Mouse (Mus musculus): Measurements from ENCODE around the gene Srd5a1. TPM values are rescaled to one million over a fixed set of nuclear protein-coding genes. Genes with fewer than 3 reads are reported as not detected.

Gene Srd5a1
- polyA plus RNA-seq, 1 experiment from 2014 or later: 28.7 TPM

DNA sequence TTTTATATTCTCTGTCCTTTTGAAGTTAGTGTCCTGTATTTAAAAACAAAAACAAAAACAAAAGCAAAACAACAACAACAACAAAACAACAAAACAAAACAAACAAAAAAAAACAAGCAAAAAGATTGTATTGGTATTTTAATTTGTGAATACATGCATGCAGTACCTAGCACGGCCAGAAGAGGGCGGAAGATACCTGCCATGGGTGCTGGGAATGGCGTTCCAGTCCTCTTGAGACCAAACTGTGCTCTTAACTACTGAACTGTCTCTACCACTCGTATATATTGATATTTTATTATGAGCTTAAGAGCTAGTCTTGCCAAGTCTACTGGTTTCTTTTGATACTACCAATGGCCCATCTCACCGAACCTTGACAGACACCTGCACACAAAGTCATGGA is 58.2 kb downstream of the Srd5a1 start:
- 24% methylated on average over 5 of the region's 5 CpGs for WGBS
- peak; percentile 93 for TF ChIP-seq CTCF (IDR thresholded peaks at IDR 0.05; ENCODE audit: low read depth)

DNA sequence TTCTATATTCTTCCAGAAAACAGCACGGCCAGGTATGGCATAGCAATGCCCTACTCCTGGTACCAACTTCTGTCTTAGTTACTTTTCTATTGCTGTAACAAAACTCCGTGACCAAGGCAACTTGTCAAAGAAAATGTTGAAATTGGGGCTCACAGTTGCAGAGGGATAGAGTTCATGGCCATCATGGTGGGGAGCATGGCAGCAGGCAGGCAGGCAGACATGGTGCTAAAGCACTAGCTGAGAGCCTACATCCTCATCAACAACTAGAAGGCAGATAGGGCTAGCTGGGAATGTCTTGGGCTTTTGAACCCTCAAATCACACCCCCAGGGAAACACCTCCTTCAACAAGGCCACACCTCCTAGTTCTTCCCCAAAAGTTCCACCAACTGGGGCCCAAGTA is 60.4 kb downstream of the Srd5a1 start:
- Histone ChIP-seq H3K36me3 (ENCODE audit: insufficient read depth, low read length) (no peaks in the 10 kb centered on the region), H3K4me2 (ENCODE audit: low read length) (no peak overlapping the region), H3K9ac (ENCODE audit: low read depth, low read length) (no peak overlapping the region), H3K27ac (no peak overlapping the region), H3K4me3 (replicated peaks; ENCODE audit: low read depth, low read length) (no peak overlapping the region), H3K4me1 (replicated peaks; ENCODE audit: insufficient read depth, low read length) (no peaks in the 10 kb centered on the region), H3K27me3 (ENCODE audit: insufficient read depth, low read length) (no peaks in the 10 kb centered on the region), H3K9me3 (replicated peaks; ENCODE audit: low read length) (no peaks in the 10 kb centered on the region)
- no peak for ATAC-seq (replicated peaks; ENCODE audit: low FRiP score, low read depth)
- WGBS: 84% methylated on average over 2 of the region's 2 CpGs
- no peak for DNase-seq (ENCODE audit: low spot score)
- TF ChIP-seq CTCF (IDR thresholded peaks at IDR 0.05; ENCODE audit: low read depth): no peak

More for the DNA sequence above, 58.2 kb downstream of the Srd5a1 start:
- no peak overlapping the region for H3K4me3 ChIP-seq (replicated peaks; ENCODE audit: low read depth, low read length)
- peak; percentile 59 for DNase-seq (ENCODE audit: low spot score)
- no peak overlapping the region for H3K4me2 ChIP-seq (ENCODE audit: low read length)
- H3K4me1 ChIP-seq (replicated peaks; ENCODE audit: insufficient read depth, low read length): no peaks in the 10 kb centered on the region
- no peak overlapping the region for H3K27ac ChIP-seq
- ATAC-seq (replicated peaks; ENCODE audit: low FRiP score, low read depth): no peak
- H3K9ac ChIP-seq (ENCODE audit: low read depth, low read length): no peak overlapping the region
- no peaks in the 10 kb centered on the region for H3K9me3 ChIP-seq (replicated peaks; ENCODE audit: low read length)
- H3K27me3 ChIP-seq (ENCODE audit: insufficient read depth, low read length): no peaks in the 10 kb centered on the region
- no peaks in the 10 kb centered on the region for H3K36me3 ChIP-seq (ENCODE audit: insufficient read depth, low read length)

DNA sequence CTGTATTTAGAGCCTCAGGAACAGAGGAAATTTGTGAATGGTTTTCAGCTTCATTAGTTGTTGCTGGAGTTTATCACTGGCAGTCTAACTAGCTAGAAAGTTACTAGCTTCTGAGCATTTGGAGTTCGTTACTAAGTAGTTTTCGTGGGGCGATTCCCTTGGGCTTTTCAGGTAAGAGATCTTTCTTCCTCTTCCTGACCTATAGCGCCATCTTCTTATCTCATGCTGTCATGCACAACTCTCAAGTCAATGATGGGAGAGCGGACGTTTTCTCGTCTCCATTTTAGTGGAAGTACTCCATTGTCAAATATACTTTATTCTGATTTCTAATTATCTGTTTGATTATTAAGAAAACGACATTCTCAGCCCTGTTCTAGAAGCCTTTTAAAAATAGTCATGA is 61.3 kb downstream of the Srd5a1 start:
- H3K4me2 ChIP-seq (ENCODE audit: low read length): no peak overlapping the region
- WGBS: 50% methylated on average over 8 of the region's 8 CpGs

DNA sequence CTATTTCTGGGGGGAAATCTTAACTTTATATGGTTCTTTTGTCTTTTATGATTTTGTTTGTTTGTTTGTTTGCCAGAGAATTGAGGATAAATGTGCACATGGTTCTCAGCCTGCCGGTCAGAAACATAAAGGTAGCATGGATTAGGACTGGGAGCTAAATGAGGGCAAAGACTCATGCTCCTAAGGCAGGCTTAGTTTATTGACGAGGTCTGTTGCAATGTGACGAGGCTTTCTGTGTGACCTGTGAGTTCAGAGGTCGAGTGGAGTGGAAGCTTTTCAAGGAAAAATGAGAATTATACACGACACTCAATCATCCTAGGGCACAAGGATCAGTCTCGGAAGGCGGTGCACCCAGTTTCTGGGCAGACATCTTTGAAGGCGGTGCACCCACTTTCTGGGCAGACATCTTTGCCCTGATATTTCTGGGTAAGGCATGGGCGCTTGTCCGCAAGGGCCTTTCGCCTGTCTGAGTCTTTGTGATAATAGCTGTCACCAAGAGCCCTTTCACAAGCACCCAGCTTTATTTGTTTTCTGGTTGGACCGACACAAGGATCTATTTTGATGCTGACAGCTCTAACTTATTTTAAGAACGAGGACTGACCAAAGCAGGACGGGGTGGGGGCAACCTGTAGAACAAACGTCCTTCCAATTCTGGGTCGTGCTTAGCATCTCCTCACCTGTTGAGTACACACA is 63.6 kb downstream of the Srd5a1 start:
- DNase-seq (ENCODE audit: low spot score) (no peak), ATAC-seq (replicated peaks; ENCODE audit: low FRiP score, low read depth) (no peak)
- no peak overlapping the region for H3K4me3 ChIP-seq (replicated peaks; ENCODE audit: low read depth, low read length)
- 73% methylated on average over 16 of the region's 16 CpGs for WGBS
- H3K27ac ChIP-seq: no peak overlapping the region
- TF ChIP-seq CTCF (IDR thresholded peaks at IDR 0.05; ENCODE audit: low read depth): no peak
- H3K9me3 ChIP-seq (replicated peaks; ENCODE audit: low read length): no peaks in the 10 kb centered on the region
- no peak overlapping the region for H3K4me2 ChIP-seq (ENCODE audit: low read length)
- no peaks in the 10 kb centered on the region for H3K27me3 ChIP-seq (ENCODE audit: insufficient read depth, low read length)
- peaks cover 5% of the 10 kb centered on the region; the same call in 1 of the 2 replicates for H3K4me1 ChIP-seq (replicated peaks; ENCODE audit: insufficient read depth, low read length)
- no peaks in the 10 kb centered on the region for H3K36me3 ChIP-seq (ENCODE audit: insufficient read depth, low read length)
- no peak overlapping the region for H3K9ac ChIP-seq (ENCODE audit: low read depth, low read length)

More for the DNA sequence above, 61.3 kb downstream of the Srd5a1 start:
- DNase-seq (ENCODE audit: low spot score) (no peak), ATAC-seq (replicated peaks; ENCODE audit: low FRiP score, low read depth) (no peak)
- no peak overlapping the region for H3K4me3 ChIP-seq (replicated peaks; ENCODE audit: low read depth, low read length)
- H3K36me3 ChIP-seq (ENCODE audit: insufficient read depth, low read length): no peaks in the 10 kb centered on the region
- H3K4me1 ChIP-seq (replicated peaks; ENCODE audit: insufficient read depth, low read length): no peaks in the 10 kb centered on the region
- H3K9ac ChIP-seq (ENCODE audit: low read depth, low read length): no peak overlapping the region
- no peaks in the 10 kb centered on the region for H3K27me3 ChIP-seq (ENCODE audit: insufficient read depth, low read length)
- no peak overlapping the region for H3K27ac ChIP-seq
- no peaks in the 10 kb centered on the region for H3K9me3 ChIP-seq (replicated peaks; ENCODE audit: low read length)
- TF ChIP-seq CTCF (IDR thresholded peaks at IDR 0.05; ENCODE audit: low read depth): peak; percentile 30; the same call in 1 of the 2 replicates

DNA sequence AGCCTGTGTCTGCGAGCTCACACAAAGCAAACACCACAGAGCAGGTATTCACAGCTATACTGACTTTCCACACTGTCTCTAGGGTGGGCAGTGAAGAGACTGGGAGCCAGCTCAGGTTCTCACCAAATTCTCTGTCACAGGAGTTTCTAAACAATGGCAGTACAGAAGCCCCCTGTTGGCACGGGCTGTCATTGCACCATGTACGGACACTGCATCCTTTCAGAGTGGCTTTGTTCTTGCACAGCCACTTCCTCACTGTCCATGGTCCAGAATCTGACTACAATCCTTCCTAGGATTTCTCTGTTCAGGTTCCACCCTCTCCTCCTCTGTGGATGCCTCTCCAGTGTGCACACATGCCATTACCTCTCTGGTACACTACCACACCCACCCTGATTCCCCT is 66.2 kb downstream of the Srd5a1 start:
- H3K9ac ChIP-seq (ENCODE audit: low read depth, low read length): no peak overlapping the region
- ATAC-seq (replicated peaks; ENCODE audit: low FRiP score, low read depth) (no peak), DNase-seq (ENCODE audit: low spot score) (peak; percentile 70)
- no peaks in the 10 kb centered on the region for H3K9me3 ChIP-seq (replicated peaks; ENCODE audit: low read length)
- no peaks in the 10 kb centered on the region for H3K27me3 ChIP-seq (ENCODE audit: insufficient read depth, low read length)
- H3K27ac ChIP-seq: no peak overlapping the region
- peaks cover 20% of the 10 kb centered on the region for H3K4me1 ChIP-seq (replicated peaks; ENCODE audit: insufficient read depth, low read length)
- WGBS: 33% methylated on average over 3 of the region's 3 CpGs
- H3K36me3 ChIP-seq (ENCODE audit: insufficient read depth, low read length): no peaks in the 10 kb centered on the region
- no peak overlapping the region for H3K4me2 ChIP-seq (ENCODE audit: low read length)
- peak; percentile 66 for TF ChIP-seq CTCF (IDR thresholded peaks at IDR 0.05; ENCODE audit: low read depth)
- H3K4me3 ChIP-seq (replicated peaks; ENCODE audit: low read depth, low read length): no peak overlapping the region

DNA sequence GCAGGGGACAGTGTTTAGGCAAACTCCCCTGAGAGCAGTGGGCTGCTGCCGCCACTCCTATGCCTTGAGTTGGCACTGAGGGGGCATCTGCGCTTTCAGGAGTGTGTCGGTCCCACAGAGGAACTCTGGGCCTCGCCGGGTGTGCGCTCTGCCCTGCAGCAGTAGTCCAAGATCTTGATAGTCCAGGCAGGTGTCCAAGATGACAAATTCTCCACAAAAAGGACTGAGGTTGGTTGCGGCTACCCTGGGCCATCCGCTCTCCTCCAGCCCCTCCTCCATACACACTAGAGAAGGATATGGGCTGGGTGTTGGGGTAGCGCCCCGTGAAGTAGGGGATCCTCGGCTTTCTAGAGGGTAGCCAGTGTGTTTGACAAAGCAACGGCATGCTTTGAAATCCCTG is 67.6 kb downstream of the Srd5a1 start:
- TF ChIP-seq CTCF (IDR thresholded peaks at IDR 0.05; ENCODE audit: low read depth): no peak
- H3K4me3 ChIP-seq (replicated peaks; ENCODE audit: low read depth, low read length): no peak overlapping the region
- no peak overlapping the region for H3K9ac ChIP-seq (ENCODE audit: low read depth, low read length)

More for the DNA sequence above, 67.6 kb downstream of the Srd5a1 start:
- ATAC-seq (replicated peaks; ENCODE audit: low FRiP score, low read depth) (no peak; the same call in 1 of the 2 replicates), DNase-seq (ENCODE audit: low spot score) (no peak)
- Histone ChIP-seq H3K4me2 (ENCODE audit: low read length) (peak overlapping the region; percentile 37), H3K27ac (no peak overlapping the region), H3K27me3 (ENCODE audit: insufficient read depth, low read length) (no peaks in the 10 kb centered on the region), H3K4me1 (replicated peaks; ENCODE audit: insufficient read depth, low read length) (peaks cover 20% of the 10 kb centered on the region), H3K9me3 (replicated peaks; ENCODE audit: low read length) (no peaks in the 10 kb centered on the region), H3K36me3 (ENCODE audit: insufficient read depth, low read length) (no peaks in the 10 kb centered on the region)
- WGBS: 44% methylated on average over 12 of the region's 12 CpGs
